Mouse (Mus musculus): Measurements from ENCODE around the gene Tm6sf1. TPM values are rescaled to one million over a fixed set of nuclear protein-coding genes. Genes with fewer than 3 reads are reported as not detected.

Gene Tm6sf1
- total RNA-seq (2023), result 20.7 TPM

GRCm38 (mm10) chr7:81858968-81859721, at the start of gene Tm6sf1:
Tm6sf1 (plus strand) TSS chr7:81859001.

GRCm38 (mm10) chr7:81829379-81829894, 29.4 kb upstream of the Tm6sf1 start, which contains the start of gene Btbd1:
Btbd1 (minus strand) TSS chr7:81829431.

GRCm38 (mm10) chr7:81855694-81856093, 3.1 kb upstream of the Tm6sf1 start, which contains the start of gene Gm10160:
Gm10160 (minus strand) TSS chr7:81855794.

Other genes with a start within 250 kb of the Tm6sf1 start
- not detected for gene Homer2, start 151.5 kb upstream of the Tm6sf1 start, total RNA-seq (2023)
- gene Ramac, start 96.1 kb upstream of the Tm6sf1 start, total RNA-seq (2023), result 68.4 TPM
- 34.4 TPM for gene 3110040N11Rik, start 69.5 kb upstream of the Tm6sf1 start, total RNA-seq (2023)
- gene Btbd1, start 29.6 kb upstream of the Tm6sf1 start, total RNA-seq (2023), result 54.1 TPM
- not detected for gene Gm10160, start 3.2 kb upstream of the Tm6sf1 start, total RNA-seq (2023)
- 34.2 TPM for gene Hdgfl3, start 75.5 kb downstream of the Tm6sf1 start, total RNA-seq (2023)
- gene Bnc1, start 133.3 kb downstream of the Tm6sf1 start, total RNA-seq (2023), result not detected